Mouse (Mus musculus) 416B (cell line): ENCODE measurements around the gene Wdr83os.

Experiments used
- DNase-seq: peaks from one replicate; pipeline ENCODE4 v3.0.0; 2011; ENCODE audit warnings: low read depth

The Wdr83os gene

GRCm38 (mm10) chr8:85080532-85081215 is at the start of gene Wdr83os:
Gene Wdr83os (plus strand): TSS chr8:85080740.
- DNase-seq, result peak; percentile 91

- no peak for DNase-seq
Observed at GRCm38 (mm10) chr8:85032622-85033311, 47.8 kb upstream of the Wdr83os start.

DNA sequence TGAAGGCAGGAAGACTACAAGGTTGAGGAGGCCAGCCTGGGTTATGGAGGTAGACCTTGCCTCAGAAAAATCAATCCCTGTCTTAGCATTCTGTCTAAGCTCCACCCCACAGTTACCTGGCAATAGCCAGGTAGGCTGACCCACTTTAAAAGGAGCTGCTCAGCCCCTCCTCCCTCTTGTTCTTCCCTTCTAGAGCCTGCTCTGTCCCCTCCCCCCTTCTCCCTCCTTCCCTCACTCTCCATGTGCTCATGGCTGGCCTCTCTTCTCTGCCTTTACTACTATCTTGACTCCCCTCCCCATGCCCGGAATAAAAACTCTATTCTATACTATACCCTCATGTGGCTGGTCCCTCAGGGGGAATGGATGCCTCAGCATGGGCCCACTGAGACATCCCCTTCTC is 46.7 kb upstream of the Wdr83os start:
- no peak for DNase-seq

- no peak for DNase-seq
Observed at GRCm38 (mm10) chr8:85034764-85035163, 45.8 kb upstream of the Wdr83os start.

DNA sequence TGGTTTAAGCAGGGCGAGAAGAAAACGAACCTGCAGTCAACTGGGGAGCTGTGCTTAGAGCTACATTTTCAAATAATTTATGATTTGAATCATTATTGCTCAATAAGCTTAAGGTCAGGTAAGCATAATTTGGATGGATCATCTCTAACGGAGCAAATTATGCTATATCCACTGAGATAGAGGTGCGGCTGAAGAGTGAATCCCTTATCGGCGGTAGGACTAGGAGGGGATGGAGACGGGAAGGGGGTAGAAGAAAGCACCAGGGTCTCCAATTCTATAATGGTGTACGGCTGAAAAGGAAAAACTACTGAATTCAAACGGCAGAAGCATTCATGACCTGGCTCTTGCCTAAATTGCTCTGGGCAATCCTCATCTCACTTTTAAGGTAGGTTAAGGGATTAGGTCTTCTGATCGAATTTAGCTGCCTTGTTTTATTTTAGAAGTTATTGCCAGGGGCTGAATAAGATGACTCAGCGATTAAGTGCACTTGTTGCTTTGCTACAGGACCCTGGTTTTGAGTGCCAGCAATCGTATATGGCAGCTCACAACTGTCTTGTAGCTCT is 45.3 kb upstream of the Wdr83os start:
- no peak for DNase-seq

GRCm38 (mm10) chr8:85035728-85036310 is 44.7 kb upstream of the Wdr83os start:
- DNase-seq, result peak; percentile 68

- no peak for DNase-seq
Observed at GRCm38 (mm10) chr8:85036381-85036717, 44.2 kb upstream of the Wdr83os start.

GRCm38 (mm10) chr8:85036718-85037365 is 43.7 kb upstream of the Wdr83os start, which contains the start of gene Tnpo2:
Gene Tnpo2 (plus strand): TSS chr8:85036915.
- DNase-seq, result peak; percentile 99

DNA sequence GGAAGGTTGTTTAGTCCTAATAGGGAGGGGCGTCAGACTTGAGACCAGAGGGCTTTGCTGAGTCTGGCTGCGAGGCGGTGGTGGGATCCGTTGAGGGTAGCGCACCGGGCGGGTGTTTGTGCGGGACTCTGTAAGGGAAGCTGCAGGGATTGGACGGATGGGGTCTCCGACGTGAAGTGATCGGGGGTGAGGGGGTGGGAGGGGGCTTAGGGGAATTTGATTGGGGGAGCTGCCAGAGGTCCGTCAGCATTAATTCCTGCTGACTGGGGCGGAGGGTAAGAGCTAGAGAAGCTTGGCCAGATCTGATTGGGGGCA is 43.2 kb upstream of the Wdr83os start:
- DNase-seq, result no peak

DNA sequence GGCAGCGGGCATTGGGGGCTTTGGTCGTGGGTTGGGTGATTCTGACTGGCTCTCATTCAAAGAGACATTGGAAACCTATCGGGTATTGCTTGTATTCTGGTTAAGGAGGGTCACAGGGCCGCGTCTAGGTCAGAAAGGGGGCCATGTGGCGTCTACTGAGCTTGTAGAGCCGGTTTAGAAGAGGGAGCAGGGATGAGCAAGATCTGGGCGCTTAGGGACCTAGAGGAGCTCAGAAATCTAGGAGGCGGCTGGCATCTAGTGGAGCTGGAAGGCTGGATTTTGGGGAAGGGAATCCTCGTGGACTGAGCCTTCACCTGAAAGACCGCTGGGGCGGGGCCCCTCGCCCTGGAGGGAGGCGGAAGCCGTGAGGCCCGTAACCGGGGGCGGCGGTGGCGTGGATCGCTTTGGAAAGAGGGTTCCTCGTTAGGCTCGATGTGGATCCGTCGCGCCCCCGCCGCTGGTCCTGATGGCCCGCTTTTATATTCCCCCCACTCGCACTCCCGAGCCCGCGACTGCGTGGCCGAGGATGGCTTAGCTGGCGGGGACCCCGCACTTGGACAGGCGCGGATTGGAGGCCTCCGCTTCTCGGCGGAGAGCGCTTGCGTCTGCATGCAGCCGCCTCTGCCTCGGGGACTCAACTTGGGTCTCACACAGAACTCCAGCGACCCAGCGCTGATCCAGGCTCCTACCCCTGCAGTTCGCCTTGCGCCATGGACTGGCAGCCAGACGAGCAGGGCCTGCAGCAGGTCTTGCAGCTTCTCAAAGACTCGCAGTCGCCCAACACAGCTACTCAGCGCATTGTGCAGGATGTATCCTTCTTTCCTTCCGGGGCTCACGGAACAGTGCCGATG is 42.6 kb upstream of the Wdr83os start:
- DNase-seq, result peak; percentile 56

DNA sequence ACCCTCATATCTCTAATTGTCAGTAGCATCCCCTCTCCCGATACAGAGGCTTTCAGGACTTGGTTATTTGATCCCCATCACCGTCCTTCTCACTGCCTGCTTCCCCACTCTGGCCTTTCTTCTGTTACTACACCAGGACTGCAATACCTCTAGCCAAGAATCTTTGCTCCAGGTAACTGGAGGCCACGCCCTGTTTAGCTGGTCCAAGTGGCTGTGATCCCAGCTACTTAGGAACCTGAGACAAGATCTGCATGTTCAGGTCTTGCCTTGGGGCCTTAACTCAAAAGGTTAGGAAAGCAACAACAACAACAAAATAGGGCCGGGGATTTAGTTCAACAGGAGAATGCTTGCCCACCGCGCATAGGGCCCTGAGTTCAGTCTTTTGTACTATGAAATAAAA is 36.9 kb upstream of the Wdr83os start:
- DNase-seq, result no peak

GRCm38 (mm10) chr8:85057367-85057766 is 23.2 kb upstream of the Wdr83os start:
- peak; percentile 34 for DNase-seq

GRCm38 (mm10) chr8:85059879-85060616 is 20.5 kb upstream of the Wdr83os start, which contains the start of gene Fbxw9:
Gene Fbxw9 (plus strand): TSS chr8:85060055.
- DNase-seq, result peak; percentile 93

GRCm38 (mm10) chr8:85062603-85063002 is 17.9 kb upstream of the Wdr83os start:
- DNase-seq, result no peak

DNA sequence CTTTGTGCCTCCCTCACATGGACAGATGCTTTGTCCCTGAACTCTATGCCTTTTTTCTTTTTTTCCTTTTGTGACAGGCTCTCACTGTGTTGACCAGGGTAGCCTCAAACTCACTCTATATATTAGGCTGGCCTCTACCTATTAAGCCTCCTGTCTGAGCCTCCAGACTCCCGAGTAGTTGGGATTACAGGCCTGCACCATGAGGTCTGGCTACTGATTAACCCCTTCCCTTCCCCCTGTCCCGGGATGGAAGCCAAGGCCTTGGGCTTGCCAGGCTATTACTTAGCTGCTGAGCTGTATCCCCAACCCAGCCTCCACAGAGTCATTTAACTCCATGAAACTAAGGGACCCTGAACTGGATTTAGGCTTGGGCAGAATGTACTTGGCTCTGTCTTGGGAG is 15.3 kb upstream of the Wdr83os start:
- DNase-seq, result no peak

DNA sequence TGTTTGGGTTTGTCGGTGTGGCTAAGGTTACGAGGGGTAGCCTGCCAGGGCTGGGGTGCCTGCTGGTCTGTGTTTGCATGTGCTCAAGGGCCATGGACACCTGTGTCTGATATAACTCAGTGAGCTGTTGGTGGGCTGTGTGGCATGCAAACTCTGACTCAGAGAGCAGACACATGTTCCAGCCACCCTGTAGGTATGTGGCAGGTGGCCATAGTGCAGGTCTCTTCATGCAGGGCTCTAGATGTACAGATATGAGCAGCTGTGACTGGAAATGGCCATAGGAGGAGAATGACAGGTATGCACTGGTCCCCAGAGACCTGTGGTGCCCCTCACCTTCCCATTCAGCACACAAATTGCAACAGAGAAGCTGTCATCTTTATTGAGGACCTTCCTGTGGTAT is 13.4 kb upstream of the Wdr83os start:
- no peak for DNase-seq

GRCm38 (mm10) chr8:85067982-85068381 is 12.6 kb upstream of the Wdr83os start, which contains the start of gene Gm5741:
Gene Gm5741 (minus strand): TSS chr8:85067982.
- no peak for DNase-seq

GRCm38 (mm10) chr8:85071041-85071440 is 9.5 kb upstream of the Wdr83os start:
- peak; percentile 82 for DNase-seq

DNA sequence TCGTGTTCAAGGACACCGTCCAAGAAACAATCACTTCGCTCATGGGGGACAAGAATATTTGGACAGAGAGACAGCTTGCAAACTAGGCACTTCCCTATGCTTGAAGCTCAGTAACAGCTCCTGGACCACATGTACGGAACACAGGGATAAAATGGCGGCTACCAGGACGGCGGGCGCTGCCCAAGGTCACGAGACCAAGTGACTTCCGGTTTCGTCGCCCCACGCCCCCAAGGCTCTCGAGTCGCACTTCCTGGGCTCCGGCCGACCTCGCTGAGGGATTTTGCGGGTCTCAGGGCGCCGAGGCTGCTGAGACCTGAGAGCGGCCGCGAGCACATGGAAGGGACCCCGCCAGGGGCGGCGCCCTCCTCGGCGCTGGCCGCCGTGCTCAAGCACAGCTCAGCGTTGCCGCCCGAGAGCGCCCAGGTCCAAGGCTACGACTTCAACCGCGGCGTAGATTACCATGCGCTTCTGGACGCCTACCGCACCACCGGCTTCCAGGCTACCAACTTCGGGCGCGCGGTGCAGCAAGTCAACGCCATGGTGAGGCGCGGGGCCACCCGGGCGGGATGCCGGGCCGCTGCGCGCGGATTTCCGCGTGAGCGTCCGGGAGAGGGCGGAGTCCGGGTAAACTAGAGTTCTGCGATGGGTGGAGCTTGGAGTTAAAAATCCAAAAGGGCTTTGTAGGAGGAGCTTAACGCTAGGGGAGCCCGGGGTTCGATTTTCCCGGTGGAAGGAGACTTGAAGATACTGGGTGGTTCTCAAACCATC is 8.8 kb upstream of the Wdr83os start, which contains the start of gene Dhps:
Gene Dhps, plus strand, starts transcription at position 244 of the 768 bp plus-strand sequence.
- DNase-seq, result peak; percentile 93

- DNase-seq, result peak; percentile 66
Observed at GRCm38 (mm10) chr8:85072364-85072929, 8.1 kb upstream of the Wdr83os start.
